Mouse (Mus musculus): ENCODE measurements around the gene Cdca3.

The Cdca3 gene

DNA sequence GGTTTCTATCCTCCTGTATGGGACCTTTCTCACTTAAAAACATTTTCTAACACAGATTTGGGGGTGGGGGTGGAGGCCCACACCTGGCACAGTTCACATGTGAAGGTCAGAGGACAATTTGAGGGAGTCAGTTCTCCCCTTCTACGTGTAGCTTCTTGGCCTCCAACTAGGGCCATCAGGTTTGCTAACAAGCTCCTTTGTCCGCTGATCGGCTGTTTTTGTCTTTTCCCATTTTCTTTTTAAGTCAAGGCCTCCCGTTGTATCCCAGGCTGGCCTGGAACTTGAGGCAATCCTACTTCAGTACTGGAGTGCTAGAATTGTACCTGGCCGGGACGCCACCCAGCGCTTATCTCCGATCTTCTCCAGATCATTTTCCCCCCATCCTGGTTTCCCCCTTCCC is 2.3 kb downstream of the Cdca3 start:
- DNase-seq (ENCODE audit: low spot score) = no peak

DNA sequence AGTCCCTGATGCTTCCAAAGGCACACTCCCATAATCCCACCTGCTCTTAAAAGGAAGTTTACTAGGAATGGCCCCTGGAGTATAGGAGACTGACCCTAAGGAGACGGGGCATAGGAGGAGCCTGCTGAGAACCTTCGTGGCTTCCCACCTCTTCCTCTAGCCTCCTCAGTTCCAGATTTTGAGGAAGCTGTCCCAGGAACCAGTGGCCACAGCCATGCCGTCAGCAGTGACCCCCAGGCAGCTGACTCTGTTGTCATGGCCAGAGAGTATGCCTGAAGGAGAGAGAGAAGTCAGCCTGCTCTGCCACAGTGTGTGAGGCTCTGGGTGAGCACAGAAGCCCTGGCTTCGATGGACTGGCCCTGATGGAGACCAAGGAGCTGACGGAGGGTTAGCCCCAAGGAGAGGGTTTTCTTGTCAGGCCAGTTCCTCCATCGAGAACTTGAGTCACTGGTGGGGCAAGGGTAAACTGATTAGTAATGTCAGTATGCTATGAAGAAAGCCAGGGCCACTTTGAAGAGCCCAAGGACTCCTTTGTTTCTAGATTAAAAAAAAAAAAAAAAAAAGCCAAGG is 5.2 kb downstream of the Cdca3 start:
- no peak for DNase-seq (ENCODE audit: low spot score)

DNA sequence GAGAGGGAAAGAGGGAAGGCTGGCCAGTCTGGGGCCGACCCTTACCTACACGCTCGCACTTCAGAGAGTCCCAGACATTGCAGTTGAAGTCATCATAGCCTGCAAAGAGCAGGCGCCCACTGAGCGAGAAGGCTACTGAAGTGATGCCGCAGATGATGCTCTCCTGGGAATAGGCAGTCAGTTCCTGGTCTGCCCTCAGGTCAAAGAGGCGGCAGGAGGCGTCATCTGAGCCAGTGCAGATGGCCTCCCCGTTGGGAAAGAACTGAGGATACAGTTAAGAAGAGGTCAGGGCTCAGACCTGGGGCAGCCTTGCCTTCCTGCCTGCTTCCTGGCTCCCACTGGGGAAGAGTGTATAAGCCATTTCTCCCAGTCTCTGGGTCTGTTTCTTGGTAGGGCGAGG is 6.2 kb downstream of the Cdca3 start:
- DNase-seq (ENCODE audit: low spot score) = no peak

DNA sequence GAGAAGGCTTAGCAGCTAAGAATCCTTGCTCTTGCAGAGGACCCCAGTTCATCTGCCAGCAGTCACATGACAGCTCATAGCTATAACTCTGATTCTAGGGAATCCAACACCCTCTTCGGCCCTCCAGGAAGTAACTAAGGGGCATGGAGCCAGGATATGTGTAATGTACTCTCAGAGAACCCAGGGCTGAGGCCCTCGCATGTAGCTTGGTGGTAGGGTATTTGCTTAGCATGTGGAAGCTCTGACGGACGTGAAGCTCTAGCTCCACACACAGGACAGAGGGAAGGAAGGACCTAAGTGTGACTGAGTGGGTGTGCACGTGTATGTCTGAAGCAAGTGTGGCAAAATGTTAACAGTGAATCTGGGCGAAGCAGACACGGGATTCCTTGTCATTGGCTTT is 7.1 kb downstream of the Cdca3 start:
- no peak for DNase-seq (ENCODE audit: low spot score)

DNA sequence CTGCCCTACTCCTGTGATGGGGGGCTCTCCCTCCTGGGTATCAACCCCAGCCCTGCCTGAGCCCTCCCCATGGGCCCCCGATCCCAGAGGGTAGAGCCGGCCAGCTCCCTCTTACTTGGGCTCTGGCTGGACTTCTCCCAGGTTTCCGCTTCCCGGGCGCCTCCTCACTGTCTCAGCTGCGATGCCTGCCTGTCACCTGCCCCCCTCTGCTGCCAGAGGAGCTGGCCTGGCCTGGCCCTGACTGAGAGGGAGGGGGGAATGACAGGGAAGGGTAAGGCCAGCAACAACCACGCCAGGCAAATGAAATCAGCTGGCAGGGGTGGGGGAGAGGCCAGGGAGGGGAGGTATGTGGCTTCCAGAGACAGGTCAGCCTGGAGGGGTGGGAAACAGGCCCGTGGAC is 10.5 kb downstream of the Cdca3 start:
- no peak for DNase-seq (ENCODE audit: low spot score)

DNA sequence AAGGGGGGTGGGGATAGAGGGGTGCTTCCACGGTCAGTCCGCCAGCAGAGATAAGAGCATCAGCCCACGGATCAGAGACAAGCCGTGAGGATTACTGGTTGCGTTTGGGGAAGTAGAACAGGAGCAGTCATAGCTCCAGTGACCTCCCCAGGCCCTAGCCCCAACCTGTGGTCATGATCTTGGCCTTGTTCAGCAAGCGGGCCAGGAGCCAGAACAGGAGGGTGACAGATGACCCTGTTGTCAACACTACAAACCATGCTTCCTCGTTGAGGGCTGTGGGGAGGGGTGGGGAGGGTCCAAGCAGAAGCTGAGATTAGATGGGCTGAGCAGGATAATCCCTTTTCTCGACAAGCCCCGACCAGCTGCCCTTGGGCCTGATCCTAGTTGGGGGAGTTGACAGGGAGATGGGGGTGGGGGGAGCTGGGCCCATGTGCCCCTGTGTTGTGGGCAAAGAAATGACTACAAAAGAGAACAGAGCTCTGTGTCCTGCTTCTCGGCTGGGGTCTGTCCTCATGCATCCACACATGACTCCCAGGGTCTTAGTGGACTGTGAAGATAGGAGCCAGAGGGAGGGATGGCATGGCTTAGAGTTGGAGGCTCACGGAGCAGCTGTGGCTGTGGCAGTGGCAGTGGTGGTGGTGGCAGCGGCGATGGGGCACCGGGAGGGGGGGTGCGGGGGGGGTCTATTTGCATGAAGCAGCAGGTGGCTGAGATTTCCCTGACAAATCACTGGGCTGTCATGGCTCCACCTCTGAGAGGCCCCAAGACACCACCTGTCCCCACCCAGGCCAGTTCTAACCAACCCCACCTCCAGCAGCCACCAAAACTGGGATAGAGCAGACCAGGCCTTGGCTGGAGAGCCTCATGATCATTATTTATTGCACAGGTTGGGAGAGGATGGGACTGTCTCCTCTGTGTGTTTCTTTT is 11.2 kb downstream of the Cdca3 start, which contains the start of gene Gnb3:
TSS of gene Gnb3 (minus strand) at position 35 of the 927 bp plus-strand sequence.
- no peak for DNase-seq (ENCODE audit: low spot score)

DNA sequence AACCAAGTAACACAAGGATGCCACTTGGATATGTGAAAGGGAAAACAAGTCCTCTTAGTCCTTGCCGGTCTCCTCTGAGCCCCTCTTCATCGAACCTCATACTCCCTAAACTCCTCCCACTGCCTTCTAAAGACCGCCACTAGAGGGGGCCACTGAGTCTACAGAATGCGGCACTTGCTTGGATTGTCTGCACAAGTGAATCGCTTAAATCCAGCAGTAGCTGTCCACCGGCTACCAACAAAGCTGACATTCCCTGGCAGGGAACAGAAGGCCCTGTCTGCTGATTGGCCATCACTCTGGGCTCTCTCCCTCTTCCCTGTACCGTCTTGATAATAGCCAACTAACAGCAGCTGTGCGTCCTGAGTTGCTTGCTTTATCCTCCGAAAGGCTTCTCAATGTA is 18.0 kb downstream of the Cdca3 start:
- DNase-seq (ENCODE audit: low spot score) = peak; percentile 86

DNA sequence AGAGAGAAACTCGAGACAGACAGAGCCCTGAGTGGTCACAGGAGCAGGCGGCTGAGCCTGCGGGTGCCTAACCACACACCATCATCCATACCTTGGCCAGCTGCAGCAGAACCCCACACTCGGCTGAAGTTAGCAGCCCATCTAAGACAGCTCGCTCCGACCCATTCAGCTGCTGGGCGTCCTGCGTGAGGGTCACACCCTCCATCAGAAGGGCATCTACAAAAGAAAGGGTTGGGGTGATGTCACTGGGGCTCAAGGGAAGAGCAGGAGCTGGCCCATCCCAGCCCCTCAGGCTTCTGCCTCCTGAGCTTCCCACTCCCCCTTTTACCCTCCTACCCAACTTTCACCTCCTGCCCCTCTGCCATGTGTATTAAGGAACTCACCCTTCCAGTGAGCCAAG is 21.2 kb downstream of the Cdca3 start:
- DNase-seq (ENCODE audit: low spot score) = no peak

DNA sequence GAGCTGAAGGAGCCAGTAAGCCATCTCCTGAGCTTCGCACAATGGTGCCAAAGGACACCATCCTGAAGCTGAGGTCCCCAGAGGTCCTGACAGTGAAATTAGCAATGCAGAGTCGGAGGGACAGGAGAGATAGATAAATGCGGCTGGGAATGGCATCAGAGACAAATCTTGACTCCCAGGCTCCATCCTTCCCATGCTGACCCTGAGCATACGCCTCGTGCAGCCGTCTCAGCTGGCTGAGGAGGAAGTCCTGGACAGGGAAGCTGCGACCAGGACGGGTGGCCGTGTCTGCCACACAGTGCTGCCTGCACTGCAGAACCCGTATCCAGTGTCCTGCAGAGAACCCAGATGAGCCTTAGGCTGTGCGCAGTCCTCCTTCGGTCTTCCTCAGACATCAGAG is 25.3 kb downstream of the Cdca3 start:
- DNase-seq (ENCODE audit: low spot score) = no peak

DNA sequence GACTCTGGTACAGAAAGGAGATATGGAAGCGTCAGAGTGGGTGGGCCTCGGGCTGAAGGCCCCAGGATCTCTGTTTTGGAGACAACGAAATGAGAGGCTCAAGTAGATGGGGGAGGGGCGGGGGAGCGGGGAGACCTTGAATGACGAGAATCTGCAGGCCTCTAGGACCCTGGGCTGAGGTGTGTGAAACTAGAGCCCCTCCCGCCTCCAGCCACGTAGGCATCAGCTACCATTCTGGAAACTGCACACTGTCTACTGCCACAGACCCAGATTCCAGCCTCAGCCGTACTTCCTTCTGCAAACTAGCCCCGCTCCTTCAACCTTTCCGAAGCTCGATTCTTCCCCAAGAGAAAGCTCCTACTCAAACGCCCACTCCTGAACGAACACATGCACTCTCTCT is 27.0 kb downstream of the Cdca3 start:
- DNase-seq (ENCODE audit: low spot score) = no peak

DNA sequence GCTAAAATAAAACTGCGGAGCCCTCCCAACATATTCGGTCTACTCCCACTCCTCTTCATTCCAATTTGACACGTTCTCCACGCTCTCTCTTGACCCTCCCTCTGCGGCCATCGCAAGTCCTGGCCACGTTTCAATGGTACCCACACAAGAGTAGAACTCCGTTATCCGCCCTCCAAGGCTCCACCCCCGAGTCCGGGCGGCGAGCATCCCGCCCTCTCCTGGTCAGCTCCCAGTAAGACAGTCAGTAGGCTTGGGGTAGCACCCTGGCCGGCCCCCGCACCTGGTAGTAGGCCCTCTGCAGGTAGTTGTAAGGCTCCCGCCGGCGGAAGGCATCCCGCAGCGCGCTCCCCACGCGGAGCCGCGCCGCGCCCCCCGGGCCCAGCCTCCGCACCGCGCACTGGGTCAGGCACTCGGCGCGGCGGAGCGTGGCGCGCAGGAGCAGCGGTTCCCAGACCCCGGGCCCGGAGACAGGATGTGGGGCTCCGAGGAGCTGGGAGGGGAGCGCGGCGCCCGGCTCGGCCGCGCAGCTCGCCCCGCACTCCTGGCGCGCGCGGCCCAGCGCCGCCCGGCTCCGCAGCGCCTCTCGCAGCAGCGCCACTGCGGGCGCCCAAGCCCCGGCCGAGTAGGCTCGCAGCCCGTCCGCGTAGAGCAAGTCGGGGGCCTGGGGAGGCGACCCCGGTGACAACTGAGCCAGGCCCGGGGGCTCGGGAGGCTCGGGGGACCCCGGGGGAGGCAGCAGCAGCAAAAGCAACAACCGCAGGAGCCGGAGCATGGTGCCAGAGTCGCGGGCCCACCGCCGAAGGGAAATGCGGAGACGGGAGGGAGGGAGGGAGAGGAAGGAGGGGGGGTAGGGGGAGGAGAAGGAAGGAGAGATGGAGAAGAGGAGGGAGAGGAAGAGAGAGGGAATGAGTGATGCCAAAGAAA is 27.8 kb downstream of the Cdca3 start, which contains the start of gene P3h3:
TSS of gene P3h3 (minus strand) at position 837 of the 924 bp plus-strand sequence.
- DNase-seq (ENCODE audit: low spot score) = peak; percentile 69

DNA sequence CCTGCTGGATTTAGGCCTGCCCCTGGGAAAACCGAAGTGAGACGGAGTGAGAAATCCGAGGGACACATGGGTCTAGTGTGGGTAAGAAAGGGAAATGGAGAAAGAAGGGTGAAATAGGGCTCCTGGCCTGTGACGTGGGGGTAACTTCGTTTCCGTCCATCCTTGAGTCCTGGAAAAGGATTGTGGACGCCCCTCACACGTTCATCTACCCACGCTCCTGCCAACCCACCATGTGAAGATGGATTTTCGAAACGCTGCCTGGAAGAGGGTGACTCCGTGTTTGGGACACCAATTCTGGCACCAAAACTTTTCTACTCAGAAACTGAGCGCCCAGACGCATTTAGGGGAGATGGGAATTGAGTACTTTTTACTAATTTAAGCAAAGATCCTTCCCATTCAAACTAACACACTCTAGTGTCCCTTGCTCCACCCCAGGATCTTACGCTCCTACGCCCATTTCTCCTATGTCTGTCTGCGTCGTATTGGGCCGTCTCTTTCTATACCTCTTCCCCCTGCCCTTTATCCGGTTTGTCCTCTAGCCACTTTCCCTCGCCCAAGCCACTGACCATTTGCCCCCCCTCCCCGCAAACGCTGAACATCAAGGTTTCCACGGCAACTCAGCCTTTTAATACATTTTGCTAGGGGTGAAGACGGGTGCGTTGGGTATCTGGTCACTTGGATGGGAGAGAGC is 28.6 kb downstream of the Cdca3 start:
- DNase-seq (ENCODE audit: low spot score) = no peak

DNA sequence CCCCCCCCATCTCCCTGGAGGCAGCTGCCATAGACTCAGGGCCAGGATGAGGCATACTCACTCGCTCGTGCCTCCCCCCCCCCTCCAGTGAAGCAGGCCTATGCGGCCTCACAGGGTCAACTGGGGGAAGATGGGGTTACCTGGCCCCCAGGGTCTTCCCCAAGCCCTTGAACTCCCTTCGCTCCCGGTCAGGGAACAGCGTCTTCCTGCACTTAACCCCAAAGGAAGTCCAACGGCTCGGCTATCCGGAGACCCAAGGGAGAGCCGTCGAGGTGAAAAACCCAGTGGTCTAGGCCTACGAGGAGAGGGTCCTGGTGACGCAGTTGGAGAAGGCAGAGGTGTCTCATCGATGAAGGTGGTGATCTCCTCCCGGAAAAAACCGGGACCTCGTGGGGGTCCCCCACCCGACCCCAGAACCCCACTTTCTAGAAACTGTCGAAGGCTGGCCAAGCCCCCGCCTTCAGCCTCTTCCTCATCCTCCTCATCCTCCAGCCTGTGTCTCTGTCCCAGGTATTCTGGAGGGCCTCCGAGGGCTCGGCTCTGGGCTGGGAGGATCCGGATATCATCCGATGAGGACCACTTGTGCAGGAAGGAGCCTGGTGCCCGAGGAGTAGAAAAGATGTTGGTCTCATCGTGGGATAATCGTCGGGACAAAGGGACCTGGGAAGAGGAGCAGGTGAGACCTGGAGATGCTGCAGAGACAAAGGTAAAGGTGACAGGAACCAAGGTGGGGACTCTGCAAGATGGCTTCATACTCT is 29.4 kb downstream of the Cdca3 start:
- DNase-seq (ENCODE audit: low spot score) = no peak

DNA sequence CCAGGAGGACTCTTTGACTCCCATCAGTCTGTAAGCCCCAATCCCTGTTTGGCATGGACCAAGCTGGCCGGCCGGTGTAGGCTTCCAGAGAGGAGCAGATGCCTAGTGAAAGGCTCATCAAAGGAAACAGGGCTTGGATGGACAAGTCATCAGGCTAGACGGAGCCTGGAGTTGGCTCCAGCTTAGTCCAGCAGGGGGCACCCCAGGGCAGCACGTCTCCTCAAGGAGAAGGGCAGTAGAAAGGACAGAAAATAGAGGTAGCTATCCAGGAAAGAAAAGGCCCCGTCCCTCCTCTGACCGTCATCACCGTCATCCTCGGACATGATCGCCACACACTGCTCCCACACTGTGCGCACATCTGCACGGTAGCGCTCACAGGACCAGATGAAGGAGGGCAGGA is 30.4 kb downstream of the Cdca3 start:
- DNase-seq (ENCODE audit: low spot score) = peak; percentile 70

DNA sequence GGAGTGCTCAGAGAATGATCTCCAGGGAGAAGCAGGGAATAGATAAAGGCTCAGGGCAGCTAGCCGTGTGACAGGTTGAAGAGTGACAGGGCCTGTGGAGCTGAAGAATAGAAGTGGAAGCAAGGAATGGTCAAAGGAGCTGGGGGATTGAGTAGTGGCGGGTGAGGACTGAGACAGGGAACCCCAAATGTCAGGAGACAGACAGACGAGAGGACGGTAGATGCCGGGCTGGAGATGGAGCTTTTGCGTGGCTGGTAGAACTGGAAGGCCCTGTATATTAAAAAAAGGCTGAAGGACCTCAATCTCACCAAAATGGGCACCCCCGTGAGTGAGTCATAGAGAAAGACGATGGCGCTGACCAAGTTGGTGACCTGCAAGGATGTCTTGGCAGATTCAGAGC is 31.2 kb downstream of the Cdca3 start:
- DNase-seq (ENCODE audit: low spot score) = no peak

DNA sequence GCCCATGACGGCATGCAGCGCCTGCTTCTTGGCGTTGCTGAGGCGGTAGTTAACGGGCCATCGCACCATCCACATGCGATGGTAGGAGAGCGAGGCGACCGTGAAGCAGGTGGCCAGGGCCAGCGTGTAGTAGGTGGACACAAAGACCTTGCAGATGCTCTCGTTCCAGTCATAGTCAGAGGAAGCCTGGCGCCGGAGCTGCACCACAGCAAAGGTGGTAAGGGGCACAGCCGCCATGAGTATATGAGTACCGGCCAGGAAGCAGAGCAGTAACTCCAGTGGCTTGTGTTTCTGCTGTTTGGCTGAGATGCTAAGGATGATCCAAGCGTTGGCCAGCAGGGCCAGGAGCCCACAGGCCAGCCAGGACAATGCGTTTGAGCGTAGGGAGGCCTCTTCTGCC is 31.9 kb downstream of the Cdca3 start:
- no peak for DNase-seq (ENCODE audit: low spot score)

DNA sequence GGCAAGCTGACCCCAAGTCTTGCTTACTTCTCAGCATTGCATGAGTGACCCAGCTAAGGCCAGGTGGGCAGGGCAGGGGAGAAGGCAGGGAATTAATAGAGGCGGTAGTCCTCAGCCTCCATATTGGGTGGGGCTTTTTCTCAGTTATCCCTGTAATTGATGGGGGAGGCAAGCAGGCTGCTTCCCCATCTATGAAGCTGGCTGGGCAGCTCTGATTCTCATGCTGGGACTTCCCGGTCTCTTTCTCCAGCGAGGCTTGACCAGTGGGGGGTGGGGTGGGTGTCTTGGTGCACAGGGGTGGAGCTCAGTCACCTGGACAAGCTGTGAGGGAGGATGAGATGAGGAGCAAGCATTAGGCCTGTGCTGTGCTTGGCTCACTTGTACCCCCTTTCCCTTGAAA is 32.5 kb downstream of the Cdca3 start:
- DNase-seq (ENCODE audit: low spot score) = no peak

DNA sequence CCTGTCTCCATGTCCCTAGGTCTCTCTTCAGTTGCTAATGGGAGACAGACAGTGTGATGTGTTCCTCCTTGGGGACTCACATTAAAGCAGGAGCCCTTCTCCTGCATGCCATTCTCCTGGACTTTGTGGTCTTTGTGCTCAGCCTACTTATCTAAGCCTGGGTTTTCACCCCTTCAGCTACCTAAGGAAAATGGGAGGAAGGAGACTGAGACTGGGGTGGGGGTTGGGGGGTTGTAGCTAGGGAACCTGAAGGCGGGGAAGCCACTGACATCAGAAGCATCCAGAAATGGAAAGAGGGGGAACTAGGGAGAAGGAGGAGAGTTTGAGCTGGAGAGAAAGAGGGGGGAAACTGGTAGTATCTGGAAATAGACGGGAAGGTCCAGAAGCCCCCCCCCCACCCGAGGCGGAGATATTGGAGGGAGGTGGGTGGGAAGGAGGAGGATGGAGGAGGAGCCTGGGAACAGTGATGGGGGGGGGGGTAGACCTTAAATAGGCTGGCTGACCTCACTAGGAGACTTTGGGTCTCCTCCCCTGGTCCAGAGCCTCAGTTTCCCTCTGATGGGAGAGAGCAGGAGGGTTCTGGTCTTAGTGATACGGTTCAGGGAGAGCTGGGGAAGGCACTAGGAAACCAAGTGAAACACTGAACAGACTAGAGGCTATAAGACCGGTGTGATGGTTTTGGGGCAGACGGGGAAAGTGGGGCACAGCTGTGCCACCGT is 33.2 kb downstream of the Cdca3 start:
- DNase-seq (ENCODE audit: low spot score) = no peak

DNA sequence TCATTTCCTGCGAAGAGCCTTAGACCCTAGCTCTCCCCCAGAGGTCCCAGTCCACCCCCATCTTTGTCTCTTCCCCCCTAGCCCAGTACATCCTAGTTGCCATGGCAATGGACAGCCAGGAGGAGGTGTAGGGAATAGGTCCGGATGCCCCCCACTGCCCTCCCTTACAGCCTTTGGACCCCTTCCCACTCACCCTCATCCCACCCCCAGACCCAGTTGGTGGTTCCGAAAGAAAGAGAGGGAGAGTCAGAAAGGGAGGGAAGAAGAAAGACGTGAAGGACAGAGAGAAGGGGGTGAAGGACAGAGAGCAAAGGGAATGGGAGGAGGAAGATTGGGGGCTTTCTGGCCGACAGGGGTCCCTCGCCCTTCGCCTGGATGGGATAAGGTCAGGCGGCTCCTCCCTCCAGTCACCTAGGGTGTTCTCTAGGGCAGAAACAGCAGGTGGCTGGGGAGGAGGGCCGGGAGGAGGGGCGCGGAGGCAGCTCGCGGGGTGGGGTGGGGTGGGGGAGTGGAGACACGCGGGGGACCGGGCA is 33.8 kb downstream of the Cdca3 start:
- no peak for DNase-seq (ENCODE audit: low spot score)

DNA sequence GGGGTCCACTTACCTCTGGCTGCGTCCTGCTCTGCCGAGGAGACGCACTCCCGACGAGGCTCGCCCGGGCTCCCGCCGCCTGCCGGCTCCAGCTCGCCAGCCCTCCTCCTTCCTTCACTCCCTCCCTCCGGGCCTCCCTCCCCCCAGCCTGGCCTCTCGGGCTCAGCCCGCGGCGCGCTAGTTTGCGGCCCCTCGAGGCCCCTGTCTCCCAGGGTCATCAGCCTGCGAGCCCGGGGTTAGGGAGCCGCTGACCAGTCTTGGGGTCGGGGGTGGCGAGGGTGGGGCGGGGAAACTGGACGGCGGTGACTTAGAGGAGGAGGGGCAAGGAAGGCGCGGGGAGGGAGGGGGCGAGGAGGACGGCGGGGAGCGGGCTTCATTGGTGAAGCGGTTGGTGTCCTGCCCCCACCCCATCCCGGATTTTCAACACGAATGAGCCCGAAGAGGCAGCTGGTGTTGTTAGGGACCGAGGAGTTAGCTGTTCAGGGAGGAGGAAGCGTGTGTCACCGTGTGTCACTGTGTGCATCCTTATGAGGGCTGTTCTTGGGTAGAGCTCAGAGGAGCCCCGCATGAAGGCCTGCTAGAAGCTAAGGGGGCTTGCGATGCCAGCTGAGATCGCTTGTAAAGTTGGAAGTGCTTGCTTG is 34.4 kb downstream of the Cdca3 start, which contains the start of gene Gpr162:
TSS of gene Gpr162 (minus strand) at position 326 of the 641 bp plus-strand sequence.
- peak; percentile 43 for DNase-seq (ENCODE audit: low spot score)

All from testis, postnatal 14 days (tissue).